Mouse (Mus musculus) forebrain, postnatal 0 days (tissue): ENCODE results near the gene Tmem132e. TPM values are rescaled to one million over a fixed set of nuclear protein-coding genes. Genes with fewer than 3 reads are reported as not detected.

Experiments
- ATAC-seq: fragments of 200-750 bp; cut with Nextera tagmentation; 2 replicates; pipeline ENCODE4 v1.8.0; 2017; ENCODE audit warnings: mild to moderate bottlenecking, moderate library complexity
- DNase-seq: peaks from one replicate; pipeline ENCODE4 v3.0.0-alpha.2; 2015
- H3K27ac ChIP-seq: fragments of 300-500 bp; sonication (generic); 2 replicates; pipeline ENCODE4 v1.5.1; 2014; ENCODE audit warnings: low read depth, mild to moderate bottlenecking, antibody characterized with exemption, low read length, moderate library complexity, mixed read lengths
- H3K27me3 ChIP-seq: fragments of 300-500 bp; sonication (generic); 2 replicates; pipeline ENCODE4 v1.6.1; 2014; ENCODE audit warnings: mild to moderate bottlenecking, low read length, mixed read lengths; ENCODE audit not compliant: insufficient read depth
- H3K36me3 ChIP-seq: fragments of 300-500 bp; sonication (generic); 2 replicates; pipeline ENCODE4 v1.6.1; 2014; ENCODE audit warnings: mild to moderate bottlenecking, moderate library complexity; ENCODE audit not compliant: insufficient read depth
- H3K4me1 ChIP-seq: fragments of 300-500 bp; sonication (generic); 2 replicates; pipeline ENCODE4 v1.6.1; 2014; ENCODE audit warnings: antibody characterized with exemption; ENCODE audit not compliant: insufficient read depth
- H3K4me2 ChIP-seq: fragments of 300-500 bp; sonication (generic); 2 replicates; pipeline ENCODE4 v1.6.1; 2014; ENCODE audit warnings: low read depth, mild to moderate bottlenecking, moderate library complexity
- H3K4me3 ChIP-seq: fragments of 300-500 bp; sonication (generic); 2 replicates; pipeline ENCODE4 v1.5.1; 2014; ENCODE audit warnings: low read depth, low read length, mixed read lengths
- H3K9ac ChIP-seq: fragments of 300-500 bp; sonication (generic); 2 replicates; pipeline ENCODE4 v1.6.1; 2014; ENCODE audit warnings: mild to moderate bottlenecking
- H3K9me3 ChIP-seq: fragments of 300-500 bp; sonication (generic); 2 replicates; pipeline ENCODE4 v1.6.1; 2016; ENCODE audit warnings: low read length
- CTCF ChIP-seq: sonication (generic); IDR thresholded peaks from 2 replicates; pipeline ENCODE4 v1.5.1; 2016; ENCODE audit warnings: antibody characterized with exemption, control low read depth, low read depth
- WGBS: fragments of 180-500 bp; shearing (Covaris S2); extraction: QIAGEN DNeasy Blood & Tissue Kit; methylation state at CpG from one replicate; pipeline ENCODE4 v1.1.7; 2014; 5-methylcytosine and 5-hydroxymethylcytosine counted together
- polyA plus RNA-seq: library from polyadenylated mRNA; unstranded; fragments of >200 nt; fragmentation: Nextera tagmentation; extraction: Ambion mirVana; gene quantifications from 2 replicates; pipeline ENCODE4 v1.2.1, GENCODE M21; 2015
- total RNA-seq: library from RNA; depleted of rRNA; stranded (reverse); fragments of >200 nt; gene quantifications from 2 replicates; pipeline ENCODE4 v1.2.3, GENCODE M21; 2014; rRNA removed

Tmem132e gene
- total and polyA plus RNA-seq, 2 experiments from 2014 or later: 2.2 to 18.5 TPM

GRCm38 (mm10) chr11:82490896-82491295, 102.2 kb downstream of the Tmem132e start:
- Histone ChIP-seq H3K27ac (no peak overlapping the region), H3K4me3 (no peak overlapping the region), H3K4me1 (peaks cover 6% of the 10 kb centered on the region; the same call in 1 of the 2 replicates), H3K4me2 (no peak overlapping the region), H3K27me3 (no peaks in the 10 kb centered on the region), H3K36me3 (no peaks in the 10 kb centered on the region), H3K9me3 (no peaks in the 10 kb centered on the region), H3K9ac (no peak overlapping the region)
- no peak for DNase-seq
- WGBS: 90% methylated on average over 3 of the region's 3 CpGs
- ATAC-seq: no peak
- no peak for TF ChIP-seq CTCF

Other genes with a start within 250 kb of the Tmem132e start
- gene Ccl1, start 83.2 kb upstream of the Tmem132e start, total RNA-seq: not detected in 2 replicates
- gene Ccl1, start 83.2 kb upstream of the Tmem132e start, polyA plus RNA-seq: 0.46 TPM in 1 of 2 replicates, not detected in the other